Mouse (Mus musculus) forebrain, embryonic 12.5 days (tissue): ENCODE data around the gene Ptprs. TPM values are rescaled to one million over a fixed set of nuclear protein-coding genes. Genes with fewer than 3 reads are reported as not detected.

Experiments
- ATAC-seq: fragments of 200-750 bp; cut with Nextera tagmentation; 2 replicates; pipeline ENCODE4 v1.8.0; 2017; ENCODE audit warnings: moderate TSS enrichment; ENCODE audit not compliant: low FRiP score
- H3K27ac ChIP-seq: fragments of 300-500 bp; sonication (generic); 2 replicates; pipeline ENCODE4 v1.5.1; 2016; ENCODE audit warnings: mild to moderate bottlenecking
- H3K27me3 ChIP-seq: fragments of 300-500 bp; sonication (generic); 2 replicates; pipeline ENCODE4 v1.6.1; 2016; ENCODE audit warnings: mild to moderate bottlenecking
- H3K36me3 ChIP-seq: fragments of 300-500 bp; sonication (generic); replicated peaks from 2 replicates; pipeline ENCODE4 v1.6.1; 2016; ENCODE audit warnings: mild to moderate bottlenecking
- H3K4me1 ChIP-seq: fragments of 300-500 bp; sonication (generic); 2 replicates; pipeline ENCODE4 v1.6.1; 2016
- H3K4me2 ChIP-seq: fragments of 300-500 bp; sonication (generic); 2 replicates; pipeline ENCODE4 v1.6.1; 2016; ENCODE audit warnings: mild to moderate bottlenecking, moderate library complexity
- H3K4me3 ChIP-seq: fragments of 300-500 bp; sonication (generic); replicated peaks from 2 replicates; pipeline ENCODE4 v1.5.1; 2016; ENCODE audit warnings: mild to moderate bottlenecking
- H3K9ac ChIP-seq: fragments of 300-500 bp; sonication (generic); 2 replicates; pipeline ENCODE4 v1.6.1; 2016; ENCODE audit warnings: mild to moderate bottlenecking
- H3K9me3 ChIP-seq: fragments of 300-500 bp; sonication (generic); 2 replicates; pipeline ENCODE4 v1.6.1; 2016
- WGBS: fragments of 180-500 bp; shearing (Covaris S2); methylation state at CpG from one replicate; pipeline ENCODE4 v1.1.7; 2016; 5-methylcytosine and 5-hydroxymethylcytosine counted together
- polyA plus RNA-seq: library from polyadenylated mRNA; unstranded; fragments of >200 nt; fragmentation: Nextera tagmentation; extraction: Ambion mirVana; gene quantifications from 2 replicates; pipeline ENCODE4 v1.2.1, GENCODE M21; 2016

Gene Ptprs
- polyA plus RNA-seq, 1 experiment from 2014 or later, result 330 TPM

- Histone ChIP-seq H3K27ac (peak overlapping the region; percentile 96), H3K9ac (peak overlapping the region; percentile 99), H3K4me2 (peak overlapping the region; percentile 98), H3K4me3 (peak overlapping the region; percentile 88), H3K4me1 (peaks cover 73% of the 10 kb centered on the region), H3K36me3 (peaks cover 12% of the 10 kb centered on the region), H3K9me3 (no peaks in the 10 kb centered on the region), H3K27me3 (peaks cover 29% of the 10 kb centered on the region)
- WGBS, result 1% methylated on average over 49 of the region's 50 CpGs
- no peak; the same call in 1 of the 2 replicates for ATAC-seq
Observed at GRCm38 (mm10) chr17:56472733-56473610, 3.3 kb downstream of the Ptprs start.

DNA sequence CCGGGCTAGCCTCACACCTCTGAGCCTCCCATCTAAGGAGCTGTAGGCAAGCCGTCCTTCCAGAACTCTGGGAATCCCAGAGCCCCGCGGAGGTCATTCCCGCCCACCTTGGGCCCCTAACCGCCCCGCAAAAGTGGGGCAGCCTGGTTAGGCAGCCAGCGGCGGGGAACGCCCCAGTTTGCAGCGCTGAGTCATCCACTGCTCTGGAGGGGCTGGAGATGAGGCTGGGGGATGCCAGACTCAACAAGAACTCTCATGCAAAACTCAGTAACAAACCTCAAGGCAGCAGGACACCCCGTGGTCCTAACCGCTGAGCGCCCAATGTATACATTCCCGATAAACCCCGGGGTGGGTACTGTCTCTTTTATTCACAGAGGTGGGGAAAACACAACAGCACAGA, 4.2 kb downstream of the Ptprs start:
- ATAC-seq, result no peak
- Histone ChIP-seq H3K4me2 (peak overlapping the region; percentile 98), H3K4me3 (peak overlapping the region; percentile 88), H3K9me3 (no peaks in the 10 kb centered on the region), H3K27me3 (peaks cover 21% of the 10 kb centered on the region), H3K9ac (peak overlapping the region; percentile 99; the same call in 1 of the 2 replicates), H3K4me1 (peaks cover 81% of the 10 kb centered on the region), H3K27ac (peak overlapping the region; percentile 96), H3K36me3 (peaks cover 12% of the 10 kb centered on the region)
- 7% methylated on average over 16 of the region's 16 CpGs for WGBS

GRCm38 (mm10) chr17:56471136-56471535, 5.1 kb downstream of the Ptprs start:
- ATAC-seq, result no peak
- no peaks in the 10 kb centered on the region for H3K9me3 ChIP-seq
- H3K9ac ChIP-seq, result no peak overlapping the region
- H3K27ac ChIP-seq, result peak overlapping the region; percentile 36; the same call in 1 of the 2 replicates
- WGBS, result 67% methylated on average over 5 of the region's 5 CpGs
- no peak overlapping the region for H3K4me3 ChIP-seq
- peaks cover 91% of the 10 kb centered on the region for H3K4me1 ChIP-seq
- peaks cover 17% of the 10 kb centered on the region; the same call in 1 of the 2 replicates for H3K27me3 ChIP-seq
- peak overlapping the region; percentile 29 for H3K4me2 ChIP-seq
- peaks cover 12% of the 10 kb centered on the region for H3K36me3 ChIP-seq

GRCm38 (mm10) chr17:56470571-56470970, 5.7 kb downstream of the Ptprs start:
- Histone ChIP-seq H3K36me3 (peaks cover 12% of the 10 kb centered on the region), H3K9ac (peak overlapping the region; percentile 57), H3K4me2 (peak overlapping the region; percentile 53), H3K27me3 (peaks cover 17% of the 10 kb centered on the region; the same call in 1 of the 2 replicates), H3K9me3 (no peaks in the 10 kb centered on the region), H3K4me3 (peak overlapping the region; percentile 27), H3K4me1 (peaks cover 97% of the 10 kb centered on the region), H3K27ac (peak overlapping the region; percentile 97)
- 22% methylated on average over 10 of the region's 10 CpGs for WGBS
- ATAC-seq, result no peak

DNA sequence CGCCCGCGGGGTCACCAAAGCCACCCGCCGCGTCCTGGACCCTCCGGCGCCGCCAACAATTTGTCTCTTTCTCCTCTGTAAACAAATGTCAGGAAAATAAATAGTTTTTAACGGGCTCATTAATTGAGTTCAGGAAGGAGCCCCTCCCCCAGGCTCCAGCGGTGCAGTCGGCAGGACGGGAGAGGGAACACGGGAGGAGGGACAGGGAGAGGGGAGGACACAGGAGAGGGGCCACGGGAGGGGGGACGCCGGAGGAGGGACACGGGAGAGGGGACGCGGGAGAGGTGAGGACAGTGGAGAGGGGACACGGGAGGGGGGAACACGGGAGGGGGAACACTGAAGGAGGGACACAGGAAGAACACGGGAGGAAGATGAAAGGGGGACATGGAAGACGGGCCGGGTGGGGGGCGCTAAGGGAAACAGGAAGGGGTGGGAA, 6.3 kb downstream of the Ptprs start:
- peaks cover 99% of the 10 kb centered on the region for H3K4me1 ChIP-seq
- H3K9me3 ChIP-seq, result no peaks in the 10 kb centered on the region
- peaks cover 12% of the 10 kb centered on the region for H3K36me3 ChIP-seq
- H3K27ac ChIP-seq, result peak overlapping the region; percentile 97
- 3% methylated on average over 25 of the region's 26 CpGs for whole genome bisulfite sequencing
- peaks cover 17% of the 10 kb centered on the region; the same call in 1 of the 2 replicates for H3K27me3 ChIP-seq
- peak overlapping the region; percentile 53 for H3K4me2 ChIP-seq
- peak overlapping the region; percentile 57 for H3K9ac ChIP-seq
- peak overlapping the region; percentile 27 for H3K4me3 ChIP-seq
- ATAC-seq, result no peak

DNA sequence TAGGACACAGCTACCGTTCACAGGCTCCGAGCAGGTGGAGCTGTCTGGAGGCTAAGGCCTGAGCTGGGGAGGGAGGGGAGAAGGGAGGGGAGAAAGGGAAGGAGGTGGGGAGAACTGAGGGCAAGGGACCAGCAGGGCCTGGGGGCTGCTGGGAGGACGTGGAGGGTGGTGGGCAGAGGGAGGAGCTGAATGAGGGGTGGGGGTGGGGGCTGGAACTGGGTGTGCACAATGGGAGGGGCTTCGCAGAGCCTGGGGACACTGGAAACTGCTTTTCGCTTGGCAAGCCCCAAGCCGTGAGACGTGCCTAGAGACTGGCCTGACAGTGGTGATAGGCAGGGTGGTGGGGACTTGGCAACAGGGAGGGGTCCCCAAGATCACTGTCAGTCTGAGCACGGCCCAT, 7.0 kb downstream of the Ptprs start:
- peaks cover 12% of the 10 kb centered on the region for H3K36me3 ChIP-seq
- ATAC-seq, result no peak; the same call in 1 of the 2 replicates
- H3K27ac ChIP-seq, result peak overlapping the region; percentile 97
- WGBS, result 20% methylated on average over 8 of the region's 8 CpGs
- peak overlapping the region; percentile 57; the same call in 1 of the 2 replicates for H3K9ac ChIP-seq
- H3K4me2 ChIP-seq, result peak overlapping the region; percentile 53
- no peaks in the 10 kb centered on the region for H3K9me3 ChIP-seq
- H3K4me3 ChIP-seq, result peak overlapping the region; percentile 27
- H3K4me1 ChIP-seq, result peaks cover 100% of the 10 kb centered on the region
- H3K27me3 ChIP-seq, result peaks cover 17% of the 10 kb centered on the region; the same call in 1 of the 2 replicates

DNA sequence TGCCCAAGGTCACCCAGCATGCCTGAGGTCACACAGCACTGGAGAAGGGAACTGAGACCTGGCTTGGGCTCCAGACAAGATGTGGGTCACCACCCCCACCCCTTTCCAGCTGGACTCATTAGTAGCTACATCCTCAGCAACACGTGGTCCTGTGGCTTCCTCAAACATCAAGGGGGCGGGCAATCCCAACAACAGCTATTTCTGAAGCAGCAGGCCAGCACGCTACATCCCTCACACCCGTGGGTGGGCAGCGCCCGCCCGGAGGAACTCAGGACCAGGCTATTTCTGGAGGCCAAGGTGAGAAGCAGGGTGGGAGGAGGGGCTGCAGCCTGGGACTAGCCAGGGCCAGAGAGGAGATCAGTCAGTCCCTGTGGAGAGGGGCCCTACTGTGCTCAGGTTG, 7.4 kb downstream of the Ptprs start:
- Histone ChIP-seq H3K4me3 (no peak overlapping the region), H3K4me2 (peak overlapping the region; percentile 53), H3K27ac (peak overlapping the region; percentile 97), H3K9me3 (no peaks in the 10 kb centered on the region), H3K9ac (peak overlapping the region; percentile 57; the same call in 1 of the 2 replicates), H3K4me1 (peaks cover 100% of the 10 kb centered on the region), H3K27me3 (peaks cover 15% of the 10 kb centered on the region; the same call in 1 of the 2 replicates), H3K36me3 (peaks cover 12% of the 10 kb centered on the region)
- WGBS, result 73% methylated on average over 7 of the region's 7 CpGs
- no peak for ATAC-seq

DNA sequence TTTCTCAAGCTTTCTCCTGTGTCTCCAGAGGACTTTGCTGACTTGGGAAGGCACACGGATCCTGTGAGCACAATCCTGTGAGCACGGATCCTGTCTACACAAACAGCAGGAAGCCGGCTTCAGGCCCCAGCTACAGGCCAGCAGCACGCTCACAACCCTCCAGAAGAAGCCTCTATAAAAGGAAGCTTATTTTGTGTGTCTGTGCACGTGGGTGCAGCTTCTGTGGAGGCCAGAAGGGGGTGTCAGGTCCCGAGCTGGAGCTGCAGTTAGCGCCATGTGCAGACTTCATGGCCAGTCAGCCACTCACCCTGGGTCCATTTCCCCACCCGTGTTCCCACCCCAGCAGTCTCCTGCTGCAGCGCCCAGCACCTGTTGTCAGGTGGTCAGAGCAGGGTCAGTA, 7.9 kb downstream of the Ptprs start:
- Histone ChIP-seq H3K9me3 (no peaks in the 10 kb centered on the region), H3K4me2 (peak overlapping the region; percentile 53; the same call in 1 of the 2 replicates), H3K36me3 (peaks cover 12% of the 10 kb centered on the region), H3K27ac (peak overlapping the region; percentile 97), H3K9ac (no peak overlapping the region), H3K4me3 (0 out of 2 replicates have a peak overlapping the region, but pooled peaks have one; percentile 1), H3K4me1 (peaks cover 100% of the 10 kb centered on the region), H3K27me3 (peaks cover 13% of the 10 kb centered on the region; the same call in 1 of the 2 replicates)
- WGBS, result 93% methylated on average over 9 of the region's 9 CpGs
- no peak for ATAC-seq

- H3K9ac ChIP-seq, result peak overlapping the region; percentile 49
- 17% methylated on average over 7 of the region's 7 CpGs for WGBS
- H3K27ac ChIP-seq, result peak overlapping the region; percentile 97
- peaks cover 8% of the 10 kb centered on the region; the same call in 1 of the 2 replicates for H3K27me3 ChIP-seq
- peak; percentile 67 for ATAC-seq
- peaks cover 12% of the 10 kb centered on the region for H3K36me3 ChIP-seq
- peaks cover 99% of the 10 kb centered on the region for H3K4me1 ChIP-seq
- no peak overlapping the region for H3K4me3 ChIP-seq
- H3K9me3 ChIP-seq, result no peaks in the 10 kb centered on the region
- peak overlapping the region; percentile 53 for H3K4me2 ChIP-seq
Observed at GRCm38 (mm10) chr17:56467456-56467884, 8.8 kb downstream of the Ptprs start.

DNA sequence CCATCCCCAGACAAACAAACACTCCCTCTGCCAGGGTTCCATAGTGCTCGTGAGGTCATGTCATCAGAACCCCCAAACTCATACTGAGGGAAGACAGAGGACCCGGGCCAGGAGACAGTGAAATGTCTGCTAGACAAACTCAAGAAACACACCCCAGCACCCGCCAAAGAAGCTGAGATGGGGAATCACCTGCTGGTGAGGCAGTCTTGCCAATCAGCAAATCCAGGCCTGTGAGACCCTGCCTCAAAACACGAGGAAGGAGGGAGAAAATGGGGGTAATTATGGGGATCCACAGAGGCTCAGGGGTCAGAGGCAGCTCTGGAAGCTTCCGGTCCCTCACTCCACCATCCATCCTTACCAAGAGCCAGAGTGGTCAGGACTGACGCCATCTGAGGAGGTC, 9.5 kb downstream of the Ptprs start:
- 69% methylated on average over 6 of the region's 6 CpGs for WGBS
- Histone ChIP-seq H3K27ac (peak overlapping the region; percentile 97), H3K27me3 (peaks cover 3% of the 10 kb centered on the region; the same call in 1 of the 2 replicates), H3K4me3 (no peak overlapping the region), H3K4me2 (peak overlapping the region; percentile 53), H3K9ac (peak overlapping the region; percentile 29; the same call in 1 of the 2 replicates), H3K36me3 (peaks cover 12% of the 10 kb centered on the region), H3K4me1 (peaks cover 94% of the 10 kb centered on the region), H3K9me3 (no peaks in the 10 kb centered on the region)
- ATAC-seq, result no peak

DNA sequence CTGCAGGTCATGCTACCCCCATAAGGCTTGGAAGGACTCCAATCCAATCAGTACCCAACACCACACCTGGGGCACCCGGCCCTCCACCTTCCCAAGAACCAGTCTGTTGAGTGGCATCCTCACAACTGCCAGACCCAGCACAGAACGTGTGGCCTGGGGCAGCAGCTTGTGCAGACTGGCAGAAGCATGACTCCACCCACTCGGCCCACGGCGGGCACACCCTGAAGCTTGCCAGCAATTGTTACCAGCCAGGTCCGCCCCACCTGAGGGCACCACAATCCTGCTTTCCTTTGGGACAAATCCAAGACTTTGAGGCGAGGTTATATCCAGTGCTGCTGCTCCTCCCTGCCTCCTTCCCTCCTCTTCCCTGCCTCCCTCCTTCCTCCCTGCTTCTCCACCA, 11.5 kb downstream of the Ptprs start:
- H3K27me3 ChIP-seq, result no peaks in the 10 kb centered on the region
- no peaks in the 10 kb centered on the region for H3K9me3 ChIP-seq
- H3K36me3 ChIP-seq, result peaks cover 12% of the 10 kb centered on the region
- H3K27ac ChIP-seq, result peak overlapping the region; percentile 26; the same call in 1 of the 2 replicates
- H3K4me1 ChIP-seq, result peaks cover 94% of the 10 kb centered on the region
- H3K4me2 ChIP-seq, result no peak overlapping the region
- H3K4me3 ChIP-seq, result no peak overlapping the region
- ATAC-seq, result no peak
- 0 out of 2 replicates have a peak overlapping the region, but pooled peaks have one; percentile 5 for H3K9ac ChIP-seq
- 85% methylated on average over 7 of the region's 7 CpGs for WGBS

DNA sequence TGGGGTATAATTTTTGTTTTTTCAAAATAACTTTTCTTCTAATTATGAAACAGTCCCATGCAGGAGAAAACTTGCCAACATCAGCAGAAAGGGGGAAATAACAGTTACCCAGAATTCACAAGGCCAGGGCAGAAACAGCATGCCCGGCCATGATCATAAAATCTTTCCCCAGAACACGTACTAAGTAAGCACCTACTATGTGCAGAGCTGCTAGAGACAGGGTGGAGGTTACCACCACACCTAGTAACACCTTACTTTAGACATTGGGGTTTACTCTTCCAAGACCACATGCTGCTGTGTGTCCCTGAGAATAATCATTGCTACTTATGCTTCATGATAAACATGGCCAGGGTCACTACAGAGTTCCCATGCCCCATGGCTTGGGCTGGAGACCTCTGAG, 11.9 kb downstream of the Ptprs start:
- Histone ChIP-seq H3K27me3 (no peaks in the 10 kb centered on the region), H3K4me1 (peaks cover 94% of the 10 kb centered on the region), H3K9me3 (no peaks in the 10 kb centered on the region), H3K9ac (no peak overlapping the region), H3K4me2 (no peak overlapping the region), H3K27ac (no peak overlapping the region), H3K36me3 (peaks cover 12% of the 10 kb centered on the region), H3K4me3 (no peak overlapping the region)
- ATAC-seq, result no peak
- 92% methylated on average over 2 of the region's 2 CpGs for WGBS
